Mouse (Mus musculus): ENCODE data around the gene Aoc2. TPM values are rescaled to one million over a fixed set of nuclear protein-coding genes. Genes with fewer than 3 reads are reported as not detected.
"Not testable (repeated sequence)": the region's sequence is repeated elsewhere in the genome, so short reads cannot be mapped to it uniquely, and the experiment has no call there.

The Aoc2 gene
- polyA plus RNA-seq, 1 experiment from 2014 or later = 0.86 TPM

- Histone ChIP-seq H3K4me2 (ENCODE audit: low read depth, low read length) (no peak overlapping the region), H3K27ac (ENCODE audit: low read length) (no peak overlapping the region), H3K36me3 (ENCODE audit: control insufficient read depth, insufficient read depth, low read length) (no peaks in the 10 kb centered on the region), H3K9me3 (ENCODE audit: control insufficient read depth, low read length) (no peaks in the 10 kb centered on the region), H3K27me3 (replicated peaks; ENCODE audit: control insufficient read depth, insufficient read depth, low read length) (no peaks in the 10 kb centered on the region), H3K4me1 (ENCODE audit: control insufficient read depth, insufficient read depth, low read length) (peaks cover 3% of the 10 kb centered on the region; the same call in 1 of the 2 replicates), H3K9ac (ENCODE audit: low read depth, low read length) (no peak overlapping the region), H3K4me3 (ENCODE audit: low read length) (no peak overlapping the region)
- ATAC-seq = no peak
- WGBS = 54% methylated on average over 3 of the region's 3 CpGs
These were observed 12.7 kb upstream of the Aoc2 start for GRCm38 (mm10) chr11:101312150-101312549.

GRCm38 (mm10) chr11:101314567-101314966 is 10.3 kb upstream of the Aoc2 start:
- Histone ChIP-seq H3K27me3 (replicated peaks; ENCODE audit: control insufficient read depth, insufficient read depth, low read length) (no peaks in the 10 kb centered on the region), H3K27ac (ENCODE audit: low read length) (no peak overlapping the region), H3K4me2 (ENCODE audit: low read depth, low read length) (no peak overlapping the region), H3K9me3 (ENCODE audit: control insufficient read depth, low read length) (no peaks in the 10 kb centered on the region), H3K4me1 (ENCODE audit: control insufficient read depth, insufficient read depth, low read length) (peaks cover 3% of the 10 kb centered on the region; the same call in 1 of the 2 replicates), H3K4me3 (ENCODE audit: low read length) (no peak overlapping the region), H3K9ac (ENCODE audit: low read depth, low read length) (no peak overlapping the region), H3K36me3 (ENCODE audit: control insufficient read depth, insufficient read depth, low read length) (peaks cover 2% of the 10 kb centered on the region; the same call in 1 of the 2 replicates)
- 95% methylated on average over 1 of the region's 1 CpGs for WGBS
- no peak for ATAC-seq

GRCm38 (mm10) chr11:101315082-101315650 is 9.7 kb upstream of the Aoc2 start:
- 82% methylated on average over 8 of the region's 8 CpGs for WGBS
- H3K27ac ChIP-seq (ENCODE audit: low read length) = peak overlapping the region; percentile 77; the same call in 1 of the 2 replicates
- H3K36me3 ChIP-seq (ENCODE audit: control insufficient read depth, insufficient read depth, low read length) = peaks cover 8% of the 10 kb centered on the region
- H3K9me3 ChIP-seq (ENCODE audit: control insufficient read depth, low read length) = no peaks in the 10 kb centered on the region
- peaks cover 3% of the 10 kb centered on the region; the same call in 1 of the 2 replicates for H3K4me1 ChIP-seq (ENCODE audit: control insufficient read depth, insufficient read depth, low read length)
- peak overlapping the region; percentile 92 for H3K9ac ChIP-seq (ENCODE audit: low read depth, low read length)
- H3K27me3 ChIP-seq (replicated peaks; ENCODE audit: control insufficient read depth, insufficient read depth, low read length) = no peaks in the 10 kb centered on the region
- peak overlapping the region; percentile 81 for H3K4me2 ChIP-seq (ENCODE audit: low read depth, low read length)
- no peak for ATAC-seq
- H3K4me3 ChIP-seq (ENCODE audit: low read length) = peak overlapping the region; percentile 88

GRCm38 (mm10) chr11:101315665-101316500 is 9.0 kb upstream of the Aoc2 start, which contains the start of gene Psme3:
Gene Psme3 (plus strand): TSS chr11:101316213.
- Histone ChIP-seq H3K9me3 (ENCODE audit: control insufficient read depth, low read length) (no peaks in the 10 kb centered on the region), H3K4me2 (ENCODE audit: low read depth, low read length) (peak within 1 kb of the TSS; percentile 81), H3K4me3 (ENCODE audit: low read length) (peak within 1 kb of the TSS; percentile 88), H3K9ac (ENCODE audit: low read depth, low read length) (peak within 1 kb of the TSS; percentile 92), H3K27ac (ENCODE audit: low read length) (peak within 1 kb of the TSS; percentile 77), H3K36me3 (ENCODE audit: control insufficient read depth, insufficient read depth, low read length) (peaks cover 13% of the 10 kb centered on the region), H3K4me1 (ENCODE audit: control insufficient read depth, insufficient read depth, low read length) (peaks cover 3% of the 10 kb centered on the region; the same call in 1 of the 2 replicates), H3K27me3 (replicated peaks; ENCODE audit: control insufficient read depth, insufficient read depth, low read length) (no peaks in the 10 kb centered on the region)
- ATAC-seq = peak; percentile 94
- under 1% methylated on average over 57 of the region's 62 CpGs for WGBS

- no peaks in the 10 kb centered on the region for H3K27me3 ChIP-seq (replicated peaks; ENCODE audit: control insufficient read depth, insufficient read depth, low read length)
- peak overlapping the region; percentile 81 for H3K4me2 ChIP-seq (ENCODE audit: low read depth, low read length)
- under 1% methylated on average over 17 of the region's 17 CpGs for WGBS
- peak; percentile 60 for ATAC-seq
- H3K4me3 ChIP-seq (ENCODE audit: low read length) = peak overlapping the region; percentile 88
- peaks cover 17% of the 10 kb centered on the region for H3K36me3 ChIP-seq (ENCODE audit: control insufficient read depth, insufficient read depth, low read length)
- peak overlapping the region; percentile 77 for H3K27ac ChIP-seq (ENCODE audit: low read length)
- no peaks in the 10 kb centered on the region for H3K9me3 ChIP-seq (ENCODE audit: control insufficient read depth, low read length)
- H3K9ac ChIP-seq (ENCODE audit: low read depth, low read length) = peak overlapping the region; percentile 92
- H3K4me1 ChIP-seq (ENCODE audit: control insufficient read depth, insufficient read depth, low read length) = peaks cover 3% of the 10 kb centered on the region; the same call in 1 of the 2 replicates
These were observed 8.4 kb upstream of the Aoc2 start for GRCm38 (mm10) chr11:101316501-101316917.

GRCm38 (mm10) chr11:101323609-101324008 is 1.3 kb upstream of the Aoc2 start:
- no peaks in the 10 kb centered on the region for H3K27me3 ChIP-seq (replicated peaks; ENCODE audit: control insufficient read depth, insufficient read depth, low read length)
- H3K4me2 ChIP-seq (ENCODE audit: low read depth, low read length) = no peak overlapping the region
- no peak overlapping the region for H3K4me3 ChIP-seq (ENCODE audit: low read length)
- H3K27ac ChIP-seq (ENCODE audit: low read length) = no peak overlapping the region
- 9% methylated on average over 4 of the region's 4 CpGs for WGBS
- no peaks in the 10 kb centered on the region for H3K9me3 ChIP-seq (ENCODE audit: control insufficient read depth, low read length)
- ATAC-seq = peak; percentile 72
- H3K4me1 ChIP-seq (ENCODE audit: control insufficient read depth, insufficient read depth, low read length) = peaks cover 3% of the 10 kb centered on the region; the same call in 1 of the 2 replicates
- peaks cover 23% of the 10 kb centered on the region for H3K36me3 ChIP-seq (ENCODE audit: control insufficient read depth, insufficient read depth, low read length)
- H3K9ac ChIP-seq (ENCODE audit: low read depth, low read length) = no peak overlapping the region

GRCm38 (mm10) chr11:101325201-101325600 is 338 bp downstream of the Aoc2 start:
- 90% methylated on average over 11 of the region's 11 CpGs for WGBS
- not testable (repeated sequence) for H3K4me2 ChIP-seq (ENCODE audit: low read depth, low read length); H3K9me3 ChIP-seq (ENCODE audit: control insufficient read depth, low read length); H3K27me3 ChIP-seq (replicated peaks; ENCODE audit: control insufficient read depth, insufficient read depth, low read length); H3K9ac ChIP-seq (ENCODE audit: low read depth, low read length); H3K4me1 ChIP-seq (ENCODE audit: control insufficient read depth, insufficient read depth, low read length); ATAC-seq; H3K4me3 ChIP-seq (ENCODE audit: low read length); H3K27ac ChIP-seq (ENCODE audit: low read length)
- H3K36me3 ChIP-seq (ENCODE audit: control insufficient read depth, insufficient read depth, low read length) = peaks cover 14% of the 10 kb centered on the region

GRCm38 (mm10) chr11:101326147-101326546 is 1.3 kb downstream of the Aoc2 start:
- no peak overlapping the region for H3K27ac ChIP-seq (ENCODE audit: low read length)
- peaks cover 8% of the 10 kb centered on the region; the same call in 1 of the 2 replicates for H3K4me1 ChIP-seq (ENCODE audit: control insufficient read depth, insufficient read depth, low read length)
- 86% methylated on average over 11 of the region's 11 CpGs for WGBS
- peaks cover 7% of the 10 kb centered on the region for H3K36me3 ChIP-seq (ENCODE audit: control insufficient read depth, insufficient read depth, low read length)
- H3K4me3 ChIP-seq (ENCODE audit: low read length) = no peak overlapping the region
- no peak overlapping the region for H3K4me2 ChIP-seq (ENCODE audit: low read depth, low read length)
- H3K9ac ChIP-seq (ENCODE audit: low read depth, low read length) = no peak overlapping the region
- no peaks in the 10 kb centered on the region for H3K9me3 ChIP-seq (ENCODE audit: control insufficient read depth, low read length)
- no peaks in the 10 kb centered on the region for H3K27me3 ChIP-seq (replicated peaks; ENCODE audit: control insufficient read depth, insufficient read depth, low read length)
- no peak for ATAC-seq

GRCm38 (mm10) chr11:101327311-101327710 is 2.4 kb downstream of the Aoc2 start:
- H3K9ac ChIP-seq (ENCODE audit: low read depth, low read length) = no peak overlapping the region

More at GRCm38 (mm10) chr11:101327311-101327710, 2.4 kb downstream of the Aoc2 start:
- H3K4me2 ChIP-seq (ENCODE audit: low read depth, low read length) = no peak overlapping the region
- no peaks in the 10 kb centered on the region for H3K9me3 ChIP-seq (ENCODE audit: control insufficient read depth, low read length)
- H3K36me3 ChIP-seq (ENCODE audit: control insufficient read depth, insufficient read depth, low read length) = peaks cover 6% of the 10 kb centered on the region
- 34% methylated on average over 3 of the region's 3 CpGs for WGBS
- no peak overlapping the region for H3K27ac ChIP-seq (ENCODE audit: low read length)
- H3K27me3 ChIP-seq (replicated peaks; ENCODE audit: control insufficient read depth, insufficient read depth, low read length) = no peaks in the 10 kb centered on the region
- ATAC-seq = no peak
- H3K4me1 ChIP-seq (ENCODE audit: control insufficient read depth, insufficient read depth, low read length) = peaks cover 8% of the 10 kb centered on the region; the same call in 1 of the 2 replicates
- H3K4me3 ChIP-seq (ENCODE audit: low read length) = no peak overlapping the region
